Mouse (Mus musculus) hindbrain, embryonic 15.5 days (tissue): ENCODE measurements around the gene Oxct1. TPM values are rescaled to one million over a fixed set of nuclear protein-coding genes. Genes with fewer than 3 reads are reported as not detected.

Experiments
- ATAC-seq: fragments of 200-750 bp; cut with Nextera tagmentation; 2 replicates; pipeline ENCODE4 v1.8.0; 2017; ENCODE audit warnings: low read depth, moderate number of reproducible peaks, moderate TSS enrichment; ENCODE audit not compliant: low FRiP score
- H3K27ac ChIP-seq: fragments of 300-500 bp; sonication (generic); replicated peaks from 2 replicates; pipeline ENCODE4 v1.5.1; 2015; ENCODE audit warnings: mild to moderate bottlenecking, inconsistent platforms
- H3K27me3 ChIP-seq: fragments of 300-500 bp; sonication (generic); 2 replicates; pipeline ENCODE4 v1.6.1; 2015; ENCODE audit warnings: control low read depth, inconsistent platforms
- H3K36me3 ChIP-seq: fragments of 300-500 bp; sonication (generic); 2 replicates; pipeline ENCODE4 v1.6.1; 2015; ENCODE audit warnings: control low read depth, inconsistent platforms
- H3K4me1 ChIP-seq: fragments of 300-500 bp; sonication (generic); replicated peaks from 2 replicates; pipeline ENCODE4 v1.6.1; 2015; ENCODE audit warnings: control low read depth, inconsistent platforms
- H3K4me2 ChIP-seq: fragments of 300-500 bp; sonication (generic); 2 replicates; pipeline ENCODE4 v1.6.1; 2015; ENCODE audit warnings: moderate library complexity, mild to moderate bottlenecking, inconsistent platforms
- H3K4me3 ChIP-seq: fragments of 300-500 bp; sonication (generic); 2 replicates; pipeline ENCODE4 v1.5.1; 2015; ENCODE audit warnings: mild to moderate bottlenecking, inconsistent platforms
- H3K9ac ChIP-seq: fragments of 300-500 bp; sonication (generic); 2 replicates; pipeline ENCODE4 v1.6.1; 2015; ENCODE audit warnings: inconsistent platforms
- H3K9me3 ChIP-seq: fragments of 300-500 bp; sonication (generic); 2 replicates; pipeline ENCODE4 v1.6.1; 2016; ENCODE audit warnings: control low read depth, inconsistent platforms
- WGBS: fragments of 180-500 bp; shearing (Covaris S2); methylation state at CpG from one replicate; pipeline ENCODE4 v1.1.7; 2015; 5-methylcytosine and 5-hydroxymethylcytosine counted together
- polyA plus RNA-seq: library from polyadenylated mRNA; unstranded; fragments of >200 nt; fragmentation: Nextera tagmentation; extraction: Ambion mirVana; gene quantifications from 2 replicates; pipeline ENCODE4 v1.2.1, GENCODE M21; 2015

Gene Oxct1
- polyA plus RNA-seq, 1 experiment from 2014 or later, result 360 TPM

- Histone ChIP-seq H3K4me3 (no peak overlapping the region), H3K9me3 (no peaks in the 10 kb centered on the region), H3K4me1 (no peaks in the 10 kb centered on the region), H3K9ac (no peak overlapping the region), H3K27ac (no peak overlapping the region), H3K4me2 (no peak overlapping the region), H3K36me3 (peaks cover 28% of the 10 kb centered on the region), H3K27me3 (no peaks in the 10 kb centered on the region)
- 74% methylated on average over 3 of the region's 3 CpGs for WGBS
- ATAC-seq, result no peak
Observed at GRCm38 (mm10) chr15:4042423-4042822, 16.2 kb downstream of the Oxct1 start.

GRCm38 (mm10) chr15:4043032-4043471 is 16.9 kb downstream of the Oxct1 start:
- Histone ChIP-seq H3K4me2 (no peak overlapping the region), H3K27ac (no peak overlapping the region), H3K9ac (no peak overlapping the region), H3K36me3 (peaks cover 26% of the 10 kb centered on the region), H3K9me3 (no peaks in the 10 kb centered on the region), H3K4me3 (no peak overlapping the region), H3K4me1 (no peaks in the 10 kb centered on the region), H3K27me3 (no peaks in the 10 kb centered on the region)
- no peak for ATAC-seq
- WGBS, result 32% methylated on average over 4 of the region's 4 CpGs

GRCm38 (mm10) chr15:4056627-4057026 is 30.4 kb downstream of the Oxct1 start:
- H3K4me1 ChIP-seq, result no peaks in the 10 kb centered on the region
- no peak overlapping the region for H3K27ac ChIP-seq
- no peaks in the 10 kb centered on the region for H3K9me3 ChIP-seq
- WGBS, result 23% methylated on average over 5 of the region's 5 CpGs
- ATAC-seq, result peak; percentile 72; the same call in 1 of the 2 replicates
- H3K36me3 ChIP-seq, result peaks cover 53% of the 10 kb centered on the region
- no peak overlapping the region for H3K4me3 ChIP-seq
- no peak overlapping the region for H3K4me2 ChIP-seq
- no peak overlapping the region for H3K9ac ChIP-seq
- no peaks in the 10 kb centered on the region for H3K27me3 ChIP-seq

- Histone ChIP-seq H3K27me3 (no peaks in the 10 kb centered on the region), H3K9ac (no peak overlapping the region), H3K4me1 (no peaks in the 10 kb centered on the region), H3K27ac (no peak overlapping the region), H3K4me3 (no peak overlapping the region), H3K36me3 (peaks cover 34% of the 10 kb centered on the region), H3K9me3 (no peaks in the 10 kb centered on the region), H3K4me2 (no peak overlapping the region)
- WGBS, result 89% methylated on average over 5 of the region's 5 CpGs
- no peak for ATAC-seq
Observed at GRCm38 (mm10) chr15:4063574-4063973, 37.4 kb downstream of the Oxct1 start.

GRCm38 (mm10) chr15:4064013-4064412 is 37.8 kb downstream of the Oxct1 start:
- Histone ChIP-seq H3K9me3 (no peaks in the 10 kb centered on the region), H3K4me3 (no peak overlapping the region), H3K36me3 (peaks cover 34% of the 10 kb centered on the region), H3K4me2 (no peak overlapping the region), H3K9ac (no peak overlapping the region), H3K27ac (no peak overlapping the region), H3K27me3 (no peaks in the 10 kb centered on the region), H3K4me1 (no peaks in the 10 kb centered on the region)
- no peak for ATAC-seq
- WGBS, result 94% methylated on average over 7 of the region's 7 CpGs

- Histone ChIP-seq H3K9ac (no peak overlapping the region), H3K4me3 (no peak overlapping the region), H3K9me3 (no peaks in the 10 kb centered on the region), H3K36me3 (peaks cover 29% of the 10 kb centered on the region), H3K4me1 (no peaks in the 10 kb centered on the region), H3K27me3 (no peaks in the 10 kb centered on the region), H3K4me2 (no peak overlapping the region), H3K27ac (no peak overlapping the region)
- 94% methylated on average over 5 of the region's 5 CpGs for WGBS
- no peak for ATAC-seq
Observed at GRCm38 (mm10) chr15:4064694-4065093, 38.5 kb downstream of the Oxct1 start.

- no peaks in the 10 kb centered on the region for H3K27me3 ChIP-seq
- H3K9ac ChIP-seq, result no peak overlapping the region
- ATAC-seq, result 0 out of 2 replicates have a peak, but pooled peaks have one; percentile 44
- no peak overlapping the region for H3K4me2 ChIP-seq
- H3K27ac ChIP-seq, result no peak overlapping the region
- 62% methylated on average over 5 of the region's 5 CpGs for WGBS
- peaks cover 8% of the 10 kb centered on the region for H3K36me3 ChIP-seq
- H3K9me3 ChIP-seq, result no peaks in the 10 kb centered on the region
- no peak overlapping the region for H3K4me3 ChIP-seq
- H3K4me1 ChIP-seq, result no peaks in the 10 kb centered on the region
Observed at GRCm38 (mm10) chr15:4067273-4067990, 41.2 kb downstream of the Oxct1 start.

- Histone ChIP-seq H3K9ac (no peak overlapping the region), H3K36me3 (0 out of 2 replicates have a peak, but pooled peaks cover 8% of the 10 kb centered on the region), H3K27me3 (no peaks in the 10 kb centered on the region), H3K9me3 (no peaks in the 10 kb centered on the region), H3K4me3 (no peak overlapping the region), H3K4me2 (no peak overlapping the region), H3K4me1 (no peaks in the 10 kb centered on the region), H3K27ac (no peak overlapping the region)
- 93% methylated on average over 4 of the region's 4 CpGs for WGBS
- no peak for ATAC-seq
Observed at GRCm38 (mm10) chr15:4077978-4078377, 51.8 kb downstream of the Oxct1 start.

GRCm38 (mm10) chr15:4078785-4079184 is 52.6 kb downstream of the Oxct1 start:
- H3K27ac ChIP-seq, result no peak overlapping the region
- ATAC-seq, result no peak
- no peaks in the 10 kb centered on the region for H3K9me3 ChIP-seq
- no peak overlapping the region for H3K9ac ChIP-seq
- H3K4me2 ChIP-seq, result no peak overlapping the region
- 0 out of 2 replicates have a peak, but pooled peaks cover 4% of the 10 kb centered on the region for H3K36me3 ChIP-seq
- H3K4me1 ChIP-seq, result no peaks in the 10 kb centered on the region
- no peaks in the 10 kb centered on the region for H3K27me3 ChIP-seq
- no peak overlapping the region for H3K4me3 ChIP-seq
- WGBS, result 91% methylated on average over 5 of the region's 5 CpGs

- ATAC-seq, result no peak
- no peak overlapping the region for H3K4me2 ChIP-seq
- no peaks in the 10 kb centered on the region for H3K4me1 ChIP-seq
- no peak overlapping the region for H3K4me3 ChIP-seq
- WGBS, result 89% methylated on average over 13 of the region's 13 CpGs
- no peaks in the 10 kb centered on the region for H3K27me3 ChIP-seq
- H3K9ac ChIP-seq, result no peak overlapping the region
- H3K9me3 ChIP-seq, result no peaks in the 10 kb centered on the region
- 0 out of 2 replicates have a peak, but pooled peaks cover 4% of the 10 kb centered on the region for H3K36me3 ChIP-seq
- H3K27ac ChIP-seq, result no peak overlapping the region
Observed at GRCm38 (mm10) chr15:4079425-4080189, 53.4 kb downstream of the Oxct1 start.

- H3K9ac ChIP-seq, result no peak overlapping the region
- no peak overlapping the region for H3K27ac ChIP-seq
- WGBS, result 71% methylated on average over 10 of the region's 10 CpGs
- H3K4me2 ChIP-seq, result no peak overlapping the region
- H3K27me3 ChIP-seq, result no peaks in the 10 kb centered on the region
- H3K4me3 ChIP-seq, result no peak overlapping the region
- H3K9me3 ChIP-seq, result no peaks in the 10 kb centered on the region
- no peaks in the 10 kb centered on the region for H3K36me3 ChIP-seq
- H3K4me1 ChIP-seq, result no peaks in the 10 kb centered on the region
- ATAC-seq, result 0 out of 2 replicates have a peak, but pooled peaks have one; percentile 59
Observed at GRCm38 (mm10) chr15:4085600-4086384, 59.6 kb downstream of the Oxct1 start.

- no peaks in the 10 kb centered on the region for H3K9me3 ChIP-seq
- 56% methylated on average over 4 of the region's 4 CpGs for WGBS
- no peak for ATAC-seq
- no peak overlapping the region for H3K4me3 ChIP-seq
- H3K27me3 ChIP-seq, result no peaks in the 10 kb centered on the region
- no peak overlapping the region for H3K27ac ChIP-seq
- H3K9ac ChIP-seq, result no peak overlapping the region
- H3K36me3 ChIP-seq, result peaks cover 8% of the 10 kb centered on the region; the same call in 1 of the 2 replicates
- H3K4me1 ChIP-seq, result no peaks in the 10 kb centered on the region
- H3K4me2 ChIP-seq, result no peak overlapping the region
Observed at GRCm38 (mm10) chr15:4087446-4087845, 61.3 kb downstream of the Oxct1 start.
